In genomic region chr1:135817595-135817994, GRCm38 (mm10) we compare ENCODE assay signal across 21 mouse cellular contexts. TPM values are rescaled to one million over a fixed set of nuclear protein-coding genes. Genes with fewer than 3 reads are reported as not detected.
DNase-seq lines count a peak whose midpoint lies in the region; ATAC-seq lines count a peak whose summit lies in the region.
"Had no signal": no experiment of that assay in that cellular context is flagged by ENCODE, and none has a peak within 500 bp of the region (broad histone marks: within the 10 kb centered on the region; RNA-seq: fewer than 3 reads in every experiment).

No protein-coding gene starts in this region.

- no peaks in the 10 kb centered on the region for H3K36me3 ChIP-seq in heart, embryonic 13.5 days
- H3K36me3 ChIP-seq in intestine, embryonic 16.5 days (ENCODE audit: control insufficient read depth, insufficient read depth, low read length) = no peaks in the 10 kb centered on the region
- no peaks in the 10 kb centered on the region for H3K36me3 ChIP-seq in liver, embryonic 11.5 days (ENCODE audit: control insufficient read depth, insufficient read depth, low read length)
- H3K36me3 ChIP-seq: G1E; limb, embryonic 12.5 days; midbrain, embryonic 10.5 days; neural tube, embryonic 12.5 days had no signal

- no peak for DNase-seq in heart, postnatal 36 days
- DNase-seq in CD4-positive helper T cell, adult 2 months (ENCODE audit: low read depth, low spot score) = peak; percentile 41
- DNase-seq in T-cell, adult 2 months (ENCODE audit: low spot score) = peak; percentile 46
- DNase-seq in liver, embryonic 11.5 days (ENCODE audit: low spot score) = no peak
- DNase-seq in lung, postnatal 4 days = no peak
- DNase-seq in adrenal gland, adult 18-20 months (ENCODE audit: low spot score in 2 of 2) = no peak
- DNase-seq: adrenal gland, postnatal 10 days; B cell, adult 2 months; cerebellum, adult 11-12 months; cerebellum, postnatal 36 days; heart, postnatal 4 days; kidney, postnatal 25 days; lung, postnatal 10 days; spleen, adult 18-20 months had no signal

- H3K4me2 ChIP-seq in heart, embryonic 13.5 days = peak overlapping the region; percentile 100; the same call in 1 of the 2 replicates
- H3K4me2 ChIP-seq in intestine, embryonic 16.5 days (ENCODE audit: low read depth, low read length) = peak overlapping the region; percentile 85
- H3K4me2 ChIP-seq in liver, embryonic 11.5 days = no peak overlapping the region

- no peak overlapping the region for H3K4me3 ChIP-seq in heart, embryonic 13.5 days
- H3K4me3 ChIP-seq in intestine, embryonic 16.5 days (ENCODE audit: low read length) = peak overlapping the region; percentile 58
- no peak overlapping the region for H3K4me3 ChIP-seq in liver, embryonic 11.5 days (ENCODE audit: low read depth, low read length)

- H3K27ac ChIP-seq in heart, embryonic 13.5 days (replicated peaks) = no peak overlapping the region
- peak overlapping the region; percentile 97; the same call in 1 of the 2 replicates for H3K27ac ChIP-seq in intestine, embryonic 16.5 days (ENCODE audit: low read length)
- H3K27ac ChIP-seq in liver, embryonic 11.5 days (ENCODE audit: low read depth, low read length) = no peak overlapping the region
- H3K27ac ChIP-seq: limb, embryonic 12.5 days; liver, embryonic 14.5 days; neural tube, embryonic 12.5 days had no signal

- H3K9me3 ChIP-seq in heart, embryonic 13.5 days = no peaks in the 10 kb centered on the region
- H3K9me3 ChIP-seq in intestine, embryonic 16.5 days (ENCODE audit: control insufficient read depth, low read length) = no peaks in the 10 kb centered on the region
- no peaks in the 10 kb centered on the region for H3K9me3 ChIP-seq in liver, embryonic 11.5 days (ENCODE audit: control insufficient read depth, low read length)
- H3K9me3 ChIP-seq: G1E; limb, embryonic 12.5 days; neural tube, embryonic 12.5 days had no signal

- peaks cover 51% of the 10 kb centered on the region for H3K27me3 ChIP-seq in heart, embryonic 13.5 days (replicated peaks)
- H3K27me3 ChIP-seq in intestine, embryonic 16.5 days (replicated peaks; ENCODE audit: control insufficient read depth, insufficient read depth, low read length) = peaks cover 7% of the 10 kb centered on the region; the same call in 1 of the 2 replicates
- H3K27me3 ChIP-seq in liver, embryonic 11.5 days (replicated peaks; ENCODE audit: control insufficient read depth, insufficient read depth, low read length) = peaks cover 62% of the 10 kb centered on the region

- H3K4me1 ChIP-seq in heart, embryonic 13.5 days = peaks cover 54% of the 10 kb centered on the region
- peaks cover 23% of the 10 kb centered on the region for H3K4me1 ChIP-seq in intestine, embryonic 16.5 days (ENCODE audit: control insufficient read depth, insufficient read depth, low read length)
- H3K4me1 ChIP-seq in liver, embryonic 11.5 days (replicated peaks; ENCODE audit: control insufficient read depth, insufficient read depth, low read length) = peaks cover 8% of the 10 kb centered on the region

- H3K9ac ChIP-seq in heart, embryonic 13.5 days = no peak overlapping the region
- H3K9ac ChIP-seq in intestine, embryonic 16.5 days (ENCODE audit: low read depth, low read length) = peak overlapping the region; percentile 84; the same call in 1 of the 2 replicates
- no peak overlapping the region for H3K9ac ChIP-seq in liver, embryonic 11.5 days (ENCODE audit: low read depth, low read length)
- H3K9ac ChIP-seq: liver, embryonic 14.5 days had no signal

- intact Hi-C loops in heart, postnatal 36 days (cut with DNase I) = no loop called here

- 49% methylated on average over 4 of the region's 4 CpGs for WGBS in heart, embryonic 13.5 days
- 51% methylated on average over 4 of the region's 4 CpGs for WGBS in intestine, embryonic 16.5 days
- WGBS in liver, embryonic 11.5 days = 34% methylated on average over 4 of the region's 4 CpGs

- no peak for ATAC-seq in heart, embryonic 13.5 days (ENCODE audit: extremely low read depth, insufficient number of reproducible peaks, low FRiP score, low TSS enrichment)
- no peak for ATAC-seq in intestine, embryonic 16.5 days
- no peak for ATAC-seq in liver, embryonic 11.5 days (replicated peaks; ENCODE audit: low FRiP score)

RNA-seq across cellular contexts. Expression of gene Lad1, which starts 0.8 kb away (rescaled TPM):
- polyA plus RNA-seq in heart, embryonic 13.5 days (2015; fragmentation: Nextera tagmentation; extraction: Ambion mirVana) = 4.0 and 4.4 TPM in 2 replicates
- 1 to 10 TPM; 5.6 to 8.2 TPM for total RNA-seq in heart, postnatal 36 days (2021)
- 260 and 283 TPM in 2 replicates for polyA plus RNA-seq in intestine, embryonic 16.5 days (2015; fragmentation: Nextera tagmentation; extraction: Ambion mirVana)
- 0.99 and 1.7 TPM in 2 replicates for polyA plus RNA-seq in liver, embryonic 11.5 days (2014; fragmentation: Nextera tagmentation; extraction: Ambion mirVana)
- total RNA-seq in adrenal gland, adult 18-20 months (2021) = under 1 TPM in 1 of 2 experiments, not detected in 1; 0.33 TPM
- polyA plus RNA-seq: G1E had no signal

RNA-seq across cellular contexts. Expression of gene Tnnt2, which starts 18.6 kb away (rescaled TPM):
- polyA plus RNA-seq in heart, embryonic 13.5 days (2015; fragmentation: Nextera tagmentation; extraction: Ambion mirVana) = 5,554 and 6,221 TPM in 2 replicates
- total RNA-seq in heart, postnatal 36 days (2021) = 1,000 to 10,000 TPM; 8,733 to 8,759 TPM
- polyA plus RNA-seq in intestine, embryonic 16.5 days (2015; fragmentation: Nextera tagmentation; extraction: Ambion mirVana) = 23.5 and 26.7 TPM in 2 replicates
- 12.9 and 37.4 TPM in 2 replicates for polyA plus RNA-seq in liver, embryonic 11.5 days (2014; fragmentation: Nextera tagmentation; extraction: Ambion mirVana)
- total RNA-seq in adrenal gland, adult 18-20 months (2021) = 1 to 10 TPM; 1.3 to 2.2 TPM
- polyA plus RNA-seq: G1E had no signal

RNA-seq across cellular contexts. Expression of gene Tnni1, which starts 38.4 kb away (rescaled TPM):
- 3,602 and 4,207 TPM in 2 replicates for polyA plus RNA-seq in heart, embryonic 13.5 days (2015; fragmentation: Nextera tagmentation; extraction: Ambion mirVana)
- total RNA-seq in heart, postnatal 36 days (2021) = 1 to 10 TPM; 1.0 to 1.4 TPM
- polyA plus RNA-seq in intestine, embryonic 16.5 days (2015; fragmentation: Nextera tagmentation; extraction: Ambion mirVana) = 6.4 and 8.7 TPM in 2 replicates
- 42.1 and 58.2 TPM in 2 replicates for polyA plus RNA-seq in liver, embryonic 11.5 days (2014; fragmentation: Nextera tagmentation; extraction: Ambion mirVana)
- total RNA-seq in adrenal gland, adult 18-20 months (2021) = under 1 TPM in 1 of 2 experiments, not detected in 1; 0.26 TPM

RNA-seq across cellular contexts. Expression of gene Phlda3, which starts 51.7 kb away (rescaled TPM):
- 67.1 and 75.3 TPM in 2 replicates for polyA plus RNA-seq in heart, embryonic 13.5 days (2015; fragmentation: Nextera tagmentation; extraction: Ambion mirVana)
- 10 to 100 TPM in 1 of 2 experiments, 1 to 10 TPM in 1; 9.7 to 13.3 TPM for total RNA-seq in heart, postnatal 36 days (2021)
- polyA plus RNA-seq in intestine, embryonic 16.5 days (2015; fragmentation: Nextera tagmentation; extraction: Ambion mirVana) = 36.2 and 36.6 TPM in 2 replicates
- 22.5 and 22.8 TPM in 2 replicates for polyA plus RNA-seq in liver, embryonic 11.5 days (2014; fragmentation: Nextera tagmentation; extraction: Ambion mirVana)
- 100 to 1,000 TPM in 1 of 2 experiments, 10 to 100 TPM in 1; 35.0 to 166 TPM for total RNA-seq in adrenal gland, adult 18-20 months (2021)

Comparison
In these comparisons a context has a peak if more than half of its experiments do, and no peak if none do; other contexts are left out.
1. DNase-seq: peak in CD4-positive helper T cell, adult 2 months (single experiment) and T-cell, adult 2 months (single experiment); none in heart, postnatal 36 days (0 of 2), liver, embryonic 11.5 days (single experiment), lung, postnatal 4 days (0 of 2) and adrenal gland, adult 18-20 months (0 of 2).
2. RNA of gene Lad1, which starts 0.8 kb away (polyA plus RNA-seq): 260 to 283 TPM in intestine, embryonic 16.5 days; 4.0 to 4.4 TPM in heart, embryonic 13.5 days and 0.99 to 1.7 TPM in liver, embryonic 11.5 days; every median in the first group is over 10 times any median in the second.
3. RNA of gene Tnnt2, which starts 18.6 kb away (polyA plus RNA-seq): 5,554 to 6,221 TPM in heart, embryonic 13.5 days; 12.9 to 37.4 TPM in liver, embryonic 11.5 days and 23.5 to 26.7 TPM in intestine, embryonic 16.5 days; every median in the first group is over 100 times any median in the second.
4. RNA of gene Tnni1, which starts 38.4 kb away (polyA plus RNA-seq): 3,602 to 4,207 TPM in heart, embryonic 13.5 days; 42.1 to 58.2 TPM in liver, embryonic 11.5 days and 6.4 to 8.7 TPM in intestine, embryonic 16.5 days; every median in the first group is over 10 times any median in the second.